Mouse (Mus musculus): ENCODE measurements at regions not wholly inside any gene's neighbourhood (a gene's known extent, or its start where the extent isn't known, plus 50 kb on each side); places are given as distances from the start of the nearest gene placed in this dataset.
"Not testable (repeated sequence)": the region's sequence is repeated elsewhere in the genome, so short reads cannot be mapped to it uniquely, and the experiment has no call there.

- DNase-seq, result no peak
Observed at GRCm38 (mm10) chr12:48223298-48223697, 1159.2 kb upstream of the Foxg1 start.

GRCm38 (mm10) chr12:48221976-48222800, 1160.3 kb upstream of the Foxg1 start:
- peak; percentile 3 for DNase-seq

- no peak for DNase-seq
Observed at GRCm38 (mm10) chr12:48181831-48182230, 1200.6 kb upstream of the Foxg1 start.

- no peak for DNase-seq
Observed at GRCm38 (mm10) chr12:48173926-48174601, 1208.4 kb upstream of the Foxg1 start.

- no peak for DNase-seq
Observed at GRCm38 (mm10) chr12:48146117-48146516, 1236.3 kb upstream of the Foxg1 start.

GRCm38 (mm10) chr12:48122996-48123395, 1259.5 kb upstream of the Foxg1 start:
- DNase-seq, result no peak

- no peak for DNase-seq
Observed at GRCm38 (mm10) chr12:48099727-48100126, 1281.0 kb upstream of the Nova1 start.

- no peak for DNase-seq
Observed at GRCm38 (mm10) chr12:48086988-48087387, 1268.3 kb upstream of the Nova1 start.

GRCm38 (mm10) chr12:48083377-48083776, 1264.6 kb upstream of the Nova1 start:
- no peak for DNase-seq

GRCm38 (mm10) chr12:48062620-48062942, 1243.9 kb upstream of the Nova1 start:
- no peak for DNase-seq

- DNase-seq, result no peak
Observed at GRCm38 (mm10) chr12:48061898-48062619, 1243.3 kb upstream of the Nova1 start.

- DNase-seq, result no peak
Observed at GRCm38 (mm10) chr12:48020416-48020815, 1201.7 kb upstream of the Nova1 start.

GRCm38 (mm10) chr12:47975868-47976267, 1157.1 kb upstream of the Nova1 start:
- no peak for DNase-seq

- DNase-seq, result no peak
Observed at GRCm38 (mm10) chr12:47969655-47970054, 1150.9 kb upstream of the Nova1 start.

GRCm38 (mm10) chr12:47954330-47954729, 1135.6 kb upstream of the Nova1 start:
- DNase-seq, result no peak

- not testable (repeated sequence) for DNase-seq
Observed at GRCm38 (mm10) chr12:47939491-47939890, 1120.8 kb upstream of the Nova1 start.

- no peak for DNase-seq
Observed at GRCm38 (mm10) chr12:47927007-47927406, 1108.3 kb upstream of the Nova1 start.

Measured in cerebellum, adult 9-10 months (tissue).